In genomic region chr4:31612147-31612824, GRCm38 (mm10) we compare ENCODE assay signal across 12 mouse cellular contexts.
DNase-seq lines count a peak whose midpoint lies in the region; ATAC-seq and TF ChIP-seq lines count a peak whose summit lies in the region.
"Had no signal": no experiment of that assay in that cellular context is flagged by ENCODE, and none has a peak within 500 bp of the region (broad histone marks: within the 10 kb centered on the region; RNA-seq: fewer than 3 reads in every experiment).

No protein-coding gene starts in this region.

- H3K27ac ChIP-seq in embryonic facial prominence, embryonic 13.5 days = peak overlapping the region; percentile 44; the same call in 1 of the 2 replicates
- peak overlapping the region; percentile 59 for H3K27ac ChIP-seq in hindbrain, embryonic 13.5 days
- no peak overlapping the region for H3K27ac ChIP-seq in midbrain, embryonic 14.5 days (replicated peaks; ENCODE audit: low read depth, low read length)
- no peak overlapping the region for H3K27ac ChIP-seq in thymus, adult 2 months (ENCODE audit: control insufficient read depth, insufficient read depth, low read length)
- H3K27ac ChIP-seq: liver, embryonic 15.5 days had no signal

- TF ChIP-seq CTCF in thymus, adult 2 months (IDR thresholded peaks at IDR 0.05; ENCODE audit: borderline replicate concordance, control insufficient read depth, extremely low read depth, insufficient read depth, low read length, poor library complexity) = no peak

- H3K27me3 ChIP-seq in embryonic facial prominence, embryonic 13.5 days = no peaks in the 10 kb centered on the region
- no peaks in the 10 kb centered on the region for H3K27me3 ChIP-seq in hindbrain, embryonic 13.5 days
- no peaks in the 10 kb centered on the region for H3K27me3 ChIP-seq in midbrain, embryonic 14.5 days (ENCODE audit: control insufficient read depth, insufficient read depth, low read length)
- H3K27me3 ChIP-seq in thymus, adult 2 months (ENCODE audit: control insufficient read depth, insufficient read depth, low read length) = no peaks in the 10 kb centered on the region
- H3K27me3 ChIP-seq: liver, embryonic 15.5 days; megakaryocyte, embryonic 14.5 days had no signal

- H3K4me1 ChIP-seq in embryonic facial prominence, embryonic 13.5 days = peaks cover 17% of the 10 kb centered on the region
- peaks cover 18% of the 10 kb centered on the region for H3K4me1 ChIP-seq in hindbrain, embryonic 13.5 days (replicated peaks)
- H3K4me1 ChIP-seq in midbrain, embryonic 14.5 days (ENCODE audit: control insufficient read depth, insufficient read depth, low read length) = peaks cover 16% of the 10 kb centered on the region
- no peaks in the 10 kb centered on the region for H3K4me1 ChIP-seq in thymus, adult 2 months (replicated peaks; ENCODE audit: control insufficient read depth, insufficient read depth, low read length)
- H3K4me1 ChIP-seq: liver, embryonic 15.5 days; megakaryocyte, embryonic 14.5 days had no signal

- no peak overlapping the region for H3K4me3 ChIP-seq in embryonic facial prominence, embryonic 13.5 days
- H3K4me3 ChIP-seq in hindbrain, embryonic 13.5 days = no peak overlapping the region
- H3K4me3 ChIP-seq in midbrain, embryonic 14.5 days (replicated peaks; ENCODE audit: low read depth, low read length) = no peak overlapping the region
- no peak overlapping the region for H3K4me3 ChIP-seq in thymus, adult 2 months (ENCODE audit: control insufficient read depth, insufficient read depth, low read length)
- H3K4me3 ChIP-seq: liver, embryonic 15.5 days; megakaryocyte, embryonic 14.5 days had no signal

- no peaks in the 10 kb centered on the region for H3K9me3 ChIP-seq in embryonic facial prominence, embryonic 13.5 days
- no peaks in the 10 kb centered on the region for H3K9me3 ChIP-seq in hindbrain, embryonic 13.5 days
- no peaks in the 10 kb centered on the region for H3K9me3 ChIP-seq in midbrain, embryonic 14.5 days (ENCODE audit: control insufficient read depth, low read length)
- H3K9me3 ChIP-seq: liver, embryonic 15.5 days had no signal

- H3K9ac ChIP-seq in embryonic facial prominence, embryonic 13.5 days = no peak overlapping the region
- no peak overlapping the region for H3K9ac ChIP-seq in hindbrain, embryonic 13.5 days
- H3K9ac ChIP-seq in midbrain, embryonic 14.5 days (replicated peaks; ENCODE audit: low read length) = no peak overlapping the region
- H3K9ac ChIP-seq: liver, embryonic 15.5 days had no signal

- 16% methylated on average over 8 of the region's 8 CpGs for WGBS in embryonic facial prominence, embryonic 13.5 days
- 16% methylated on average over 8 of the region's 8 CpGs for WGBS in hindbrain, embryonic 13.5 days
- WGBS in midbrain, embryonic 14.5 days = 9% methylated on average over 8 of the region's 8 CpGs
- WGBS in thymus, adult 2 months = 88% methylated on average over 8 of the region's 8 CpGs

- no peaks in the 10 kb centered on the region for H3K36me3 ChIP-seq in embryonic facial prominence, embryonic 13.5 days
- H3K36me3 ChIP-seq in hindbrain, embryonic 13.5 days = no peaks in the 10 kb centered on the region
- no peaks in the 10 kb centered on the region for H3K36me3 ChIP-seq in midbrain, embryonic 14.5 days (ENCODE audit: control insufficient read depth, insufficient read depth, low read length)
- H3K36me3 ChIP-seq in thymus, adult 2 months (ENCODE audit: control insufficient read depth, insufficient read depth, low read length) = no peaks in the 10 kb centered on the region
- H3K36me3 ChIP-seq: liver, embryonic 15.5 days had no signal

- DNase-seq in embryo, embryonic 11 days = peak; percentile 59
- peak; percentile 72 for DNase-seq in midbrain, embryonic 14.5 days
- no peak for DNase-seq in cerebellum, adult 18-20 months
- no peak for DNase-seq in thymus, adult 2 months
- no peak for DNase-seq in frontal cortex, postnatal 25 days (ENCODE audit: low spot score in 2 of 2)
- DNase-seq: adrenal gland, postnatal 25 days; heart, postnatal 14 days had no signal

- no peak for TF ChIP-seq POLR2A in thymus, adult 2 months (IDR thresholded peaks at IDR 0.05; ENCODE audit: control insufficient read depth, extremely low read depth, insufficient read depth, low read length, poor library complexity)

- ATAC-seq in embryonic facial prominence, embryonic 13.5 days (ENCODE audit: insufficient number of reproducible peaks, insufficient read depth, low FRiP score, low TSS enrichment, low read depth) = 0 out of 2 replicates have a peak, but pooled peaks have one; percentile 67
- peak; percentile 83 for ATAC-seq in hindbrain, embryonic 13.5 days (ENCODE audit: low FRiP score)
- peak; percentile 84; the same call in 1 of the 2 replicates for ATAC-seq in midbrain, embryonic 14.5 days (ENCODE audit: low FRiP score, low TSS enrichment)
- ATAC-seq in inflammation-experienced regulatory T-cells, adult 6 months = no peak

- H3K4me2 ChIP-seq in embryonic facial prominence, embryonic 13.5 days = peak overlapping the region; percentile 26
- peak overlapping the region; percentile 21; the same call in 1 of the 2 replicates for H3K4me2 ChIP-seq in hindbrain, embryonic 13.5 days
- peak overlapping the region; percentile 2; the same call in 1 of the 2 replicates for H3K4me2 ChIP-seq in midbrain, embryonic 14.5 days (ENCODE audit: low read length)
- H3K4me2 ChIP-seq: liver, embryonic 15.5 days had no signal

Comparison
In these comparisons a context has a peak if more than half of its experiments do, and no peak if none do; other contexts are left out.
1. DNase-seq: peak in embryo, embryonic 11 days (single experiment) and midbrain, embryonic 14.5 days (single experiment); none in cerebellum, adult 18-20 months (0 of 2), thymus, adult 2 months (single experiment) and frontal cortex, postnatal 25 days (0 of 2).
2. H3K27ac ChIP-seq: peak in embryonic facial prominence, embryonic 13.5 days (single experiment) and hindbrain, embryonic 13.5 days (single experiment); none in midbrain, embryonic 14.5 days (single experiment) and thymus, adult 2 months (single experiment).
3. Peak in every context shown above with its lines, with median percentiles within 50 percentile points of each other: H3K4me2 ChIP-seq.